Mouse (Mus musculus): Measurements from ENCODE around the gene Senp5.

Gene Senp5

GRCm38 (mm10) chr16:32002509-32003477 is at the start of gene Senp5:
Gene Senp5, minus strand, starts transcription at chr16:32003287.
- under 1% methylated on average over 66 of the region's 66 CpGs for WGBS

GRCm38 (mm10) chr16:32042367-32042766 is 39.3 kb upstream of the Senp5 start:
- WGBS: 87% methylated on average over 4 of the region's 4 CpGs

GRCm38 (mm10) chr16:32019678-32020077 is 16.6 kb upstream of the Senp5 start:
- 94% methylated on average over 9 of the region's 9 CpGs for WGBS

GRCm38 (mm10) chr16:32010330-32010729 is 7.2 kb upstream of the Senp5 start:
- 82% methylated on average over 4 of the region's 4 CpGs for WGBS

GRCm38 (mm10) chr16:32009913-32010312 is 6.8 kb upstream of the Senp5 start:
- WGBS: 34% methylated on average over 5 of the region's 5 CpGs

GRCm38 (mm10) chr16:32008529-32009293 is 5.6 kb upstream of the Senp5 start:
- 83% methylated on average over 10 of the region's 10 CpGs for WGBS

- 92% methylated on average over 3 of the region's 3 CpGs for WGBS
Measured at GRCm38 (mm10) chr16:32004731-32005130, 1.6 kb upstream of the Senp5 start.

- 85% methylated on average over 5 of the region's 5 CpGs for WGBS
Measured at GRCm38 (mm10) chr16:31996371-31996770, 6.7 kb downstream of the Senp5 start.

- WGBS: 97% methylated on average over 4 of the region's 4 CpGs
Measured at GRCm38 (mm10) chr16:31993195-31993594, 9.9 kb downstream of the Senp5 start.

GRCm38 (mm10) chr16:31992039-31992438 is 11.0 kb downstream of the Senp5 start:
- 46% methylated on average over 1 of the region's 1 CpGs for WGBS

GRCm38 (mm10) chr16:31980946-31981345 is 22.1 kb downstream of the Senp5 start:
- WGBS: 75% methylated on average over 5 of the region's 5 CpGs

GRCm38 (mm10) chr16:31979501-31979900 is 23.6 kb downstream of the Senp5 start:
- 96% methylated on average over 3 of the region's 3 CpGs for WGBS

GRCm38 (mm10) chr16:31975258-31975657 is 27.8 kb downstream of the Senp5 start:
- 92% methylated on average over 4 of the region's 4 CpGs for WGBS

- WGBS: 64% methylated on average over 7 of the region's 7 CpGs
Measured at GRCm38 (mm10) chr16:31963224-31963623, 39.9 kb downstream of the Senp5 start.

- under 1% methylated on average over 55 of the region's 55 CpGs for WGBS
Measured at GRCm38 (mm10) chr16:31948345-31948774, 54.7 kb downstream of the Senp5 start, which contains the start of the genes 0610012G03Rik and Ncbp2. Gene 0610012G03Rik, minus strand, starts transcription at chr16:31948494. Gene Ncbp2, plus strand, starts transcription at chr16:31948513.

- under 1% methylated on average over 38 of the region's 38 CpGs for WGBS
Measured at GRCm38 (mm10) chr16:31947901-31948316, 55.2 kb downstream of the Senp5 start.

- 15% methylated on average over 8 of the region's 8 CpGs for WGBS
Measured at GRCm38 (mm10) chr16:31947333-31947732, 55.8 kb downstream of the Senp5 start.

- 75% methylated on average over 6 of the region's 6 CpGs for WGBS
Measured at GRCm38 (mm10) chr16:31945986-31946385, 57.1 kb downstream of the Senp5 start.

GRCm38 (mm10) chr16:31945372-31945771 is 57.7 kb downstream of the Senp5 start:
- WGBS: 69% methylated on average over 6 of the region's 6 CpGs

- WGBS: 64% methylated on average over 12 of the region's 12 CpGs
Measured at GRCm38 (mm10) chr16:31944698-31945255, 58.3 kb downstream of the Senp5 start.

GRCm38 (mm10) chr16:31943980-31944379 is 59.1 kb downstream of the Senp5 start:
- 6% methylated on average over 10 of the region's 10 CpGs for WGBS

- 81% methylated on average over 2 of the region's 2 CpGs for WGBS
Measured at GRCm38 (mm10) chr16:31940586-31940985, 62.5 kb downstream of the Senp5 start.

Measured in cerebral cortex, adult 2 months (tissue).